Mouse (Mus musculus) ES-E14 (cell line): ENCODE measurements around the gene Ppp1ca.

Experiments used
- HCFC1 ChIP-seq: IDR thresholded peaks from 2 replicates; pipeline ENCODE4 v1.6.1; 2012; ENCODE audit warnings: low read length, inconsistent platforms, borderline replicate concordance; ENCODE audit not compliant: insufficient read depth
- ZC3H11A ChIP-seq: IDR thresholded peaks from 2 replicates; pipeline ENCODE4 v1.6.1; 2012; ENCODE audit warnings: low read depth, mild to moderate bottlenecking, inconsistent platforms, low read length, borderline replicate concordance
- ZNF384 ChIP-seq: IDR thresholded peaks from 2 replicates; pipeline ENCODE4 v1.6.1; 2012; ENCODE audit warnings: low read depth, low read length, inconsistent platforms

GRCm38 (mm10) chr19:4164721-4165120, 27.1 kb upstream of the Ppp1ca start:
- TF ChIP-seq ZNF384 (no peak), ZC3H11A (no peak), HCFC1 (no peak)
